Mouse (Mus musculus): Measurements from ENCODE around the gene Eno2. TPM values are rescaled to one million over a fixed set of nuclear protein-coding genes. Genes with fewer than 3 reads are reported as not detected.
A peak's percentile ranks its signal among the peaks of the same experiment; 100 is the strongest.
"Not testable (repeated sequence)": the region's sequence is repeated elsewhere in the genome, so short reads cannot be mapped to it uniquely, and the experiment has no call there.

Eno2 gene
- polyA plus RNA-seq, 1 experiment from 2014 or later = 3.5 TPM

GRCm38 (mm10) chr6:124807366-124807765 is 37.9 kb upstream of the Eno2 start:
- H3K9me3 ChIP-seq (ENCODE audit: control insufficient read depth, low read length) = no peaks in the 10 kb centered on the region
- ATAC-seq (ENCODE audit: low read depth) = no peak
- peaks cover 25% of the 10 kb centered on the region for H3K4me1 ChIP-seq (replicated peaks; ENCODE audit: control insufficient read depth, insufficient read depth, low read length)
- peaks cover 12% of the 10 kb centered on the region for H3K36me3 ChIP-seq (ENCODE audit: control insufficient read depth, insufficient read depth, low read length)
- no peak overlapping the region for H3K4me3 ChIP-seq (ENCODE audit: low read length)
- no peak overlapping the region for H3K4me2 ChIP-seq (ENCODE audit: low read depth, low read length)
- no peak overlapping the region for H3K27ac ChIP-seq (ENCODE audit: low read length)
- no peak overlapping the region for H3K9ac ChIP-seq (ENCODE audit: low read length)
- H3K27me3 ChIP-seq (ENCODE audit: control insufficient read depth, insufficient read depth, low read depth, low read length) = no peaks in the 10 kb centered on the region
- 83% methylated on average over 4 of the region's 4 CpGs for WGBS

GRCm38 (mm10) chr6:124806446-124807140 is 37.1 kb upstream of the Eno2 start:
- Histone ChIP-seq H3K27ac (ENCODE audit: low read length) (peak overlapping the region; percentile 92), H3K4me1 (replicated peaks; ENCODE audit: control insufficient read depth, insufficient read depth, low read length) (peaks cover 19% of the 10 kb centered on the region), H3K4me2 (ENCODE audit: low read depth, low read length) (peak overlapping the region; percentile 72), H3K36me3 (ENCODE audit: control insufficient read depth, insufficient read depth, low read length) (peaks cover 7% of the 10 kb centered on the region), H3K9ac (ENCODE audit: low read length) (peak overlapping the region; percentile 30; the same call in 1 of the 2 replicates), H3K27me3 (ENCODE audit: control insufficient read depth, insufficient read depth, low read depth, low read length) (no peaks in the 10 kb centered on the region), H3K4me3 (ENCODE audit: low read length) (peak overlapping the region; percentile 60), H3K9me3 (ENCODE audit: control insufficient read depth, low read length) (no peaks in the 10 kb centered on the region)
- no peak for ATAC-seq (ENCODE audit: low read depth)
- WGBS = 78% methylated on average over 7 of the region's 7 CpGs

- H3K4me3 ChIP-seq (ENCODE audit: low read length) = peak overlapping the region; percentile 60
- peaks cover 4% of the 10 kb centered on the region; the same call in 1 of the 2 replicates for H3K36me3 ChIP-seq (ENCODE audit: control insufficient read depth, insufficient read depth, low read length)
- H3K4me1 ChIP-seq (replicated peaks; ENCODE audit: control insufficient read depth, insufficient read depth, low read length) = peaks cover 19% of the 10 kb centered on the region
- H3K9ac ChIP-seq (ENCODE audit: low read length) = peak overlapping the region; percentile 69
- peak; percentile 82 for ATAC-seq (ENCODE audit: low read depth)
- peak overlapping the region; percentile 72 for H3K4me2 ChIP-seq (ENCODE audit: low read depth, low read length)
- no peaks in the 10 kb centered on the region for H3K9me3 ChIP-seq (ENCODE audit: control insufficient read depth, low read length)
- peak overlapping the region; percentile 92 for H3K27ac ChIP-seq (ENCODE audit: low read length)
- WGBS = 2% methylated on average over 34 of the region's 34 CpGs
- no peaks in the 10 kb centered on the region for H3K27me3 ChIP-seq (ENCODE audit: control insufficient read depth, insufficient read depth, low read depth, low read length)
Measured at GRCm38 (mm10) chr6:124805341-124806321, 36.2 kb upstream of the Eno2 start.

- H3K36me3 ChIP-seq (ENCODE audit: control insufficient read depth, insufficient read depth, low read length) = no peaks in the 10 kb centered on the region
- H3K4me3 ChIP-seq (ENCODE audit: low read length) = no peak overlapping the region
- H3K27me3 ChIP-seq (ENCODE audit: control insufficient read depth, insufficient read depth, low read depth, low read length) = no peaks in the 10 kb centered on the region
- no peaks in the 10 kb centered on the region for H3K9me3 ChIP-seq (ENCODE audit: control insufficient read depth, low read length)
- H3K4me1 ChIP-seq (replicated peaks; ENCODE audit: control insufficient read depth, insufficient read depth, low read length) = peaks cover 11% of the 10 kb centered on the region
- H3K4me2 ChIP-seq (ENCODE audit: low read depth, low read length) = no peak overlapping the region
- no peak overlapping the region for H3K9ac ChIP-seq (ENCODE audit: low read length)
- 85% methylated on average over 3 of the region's 3 CpGs for WGBS
- no peak overlapping the region for H3K27ac ChIP-seq (ENCODE audit: low read length)
- ATAC-seq (ENCODE audit: low read depth) = no peak
Measured at GRCm38 (mm10) chr6:124804341-124804740, 34.9 kb upstream of the Eno2 start.

- H3K27me3 ChIP-seq (ENCODE audit: control insufficient read depth, insufficient read depth, low read depth, low read length); H3K4me3 ChIP-seq (ENCODE audit: low read length); H3K36me3 ChIP-seq (ENCODE audit: control insufficient read depth, insufficient read depth, low read length); H3K9ac ChIP-seq (ENCODE audit: low read length); H3K9me3 ChIP-seq (ENCODE audit: control insufficient read depth, low read length); H3K27ac ChIP-seq (ENCODE audit: low read length); ATAC-seq (ENCODE audit: low read depth); H3K4me2 ChIP-seq (ENCODE audit: low read depth, low read length): not testable (repeated sequence)
- H3K4me1 ChIP-seq (replicated peaks; ENCODE audit: control insufficient read depth, insufficient read depth, low read length) = peaks cover 11% of the 10 kb centered on the region
- 94% methylated on average over 4 of the region's 4 CpGs for WGBS
Measured at GRCm38 (mm10) chr6:124803691-124804090, 34.2 kb upstream of the Eno2 start.

- peaks cover 8% of the 10 kb centered on the region for H3K4me1 ChIP-seq (replicated peaks; ENCODE audit: control insufficient read depth, insufficient read depth, low read length)
- no peak overlapping the region for H3K4me2 ChIP-seq (ENCODE audit: low read depth, low read length)
- no peaks in the 10 kb centered on the region for H3K27me3 ChIP-seq (ENCODE audit: control insufficient read depth, insufficient read depth, low read depth, low read length)
- 74% methylated on average over 3 of the region's 3 CpGs for WGBS
- no peak for ATAC-seq (ENCODE audit: low read depth)
- H3K27ac ChIP-seq (ENCODE audit: low read length) = no peak overlapping the region
- no peaks in the 10 kb centered on the region for H3K36me3 ChIP-seq (ENCODE audit: control insufficient read depth, insufficient read depth, low read length)
- no peak overlapping the region for H3K9ac ChIP-seq (ENCODE audit: low read length)
- no peak overlapping the region for H3K4me3 ChIP-seq (ENCODE audit: low read length)
- no peaks in the 10 kb centered on the region for H3K9me3 ChIP-seq (ENCODE audit: control insufficient read depth, low read length)
Measured at GRCm38 (mm10) chr6:124803061-124803460, 33.6 kb upstream of the Eno2 start.

GRCm38 (mm10) chr6:124802400-124802799 is 32.9 kb upstream of the Eno2 start:
- H3K4me2 ChIP-seq (ENCODE audit: low read depth, low read length) = peak overlapping the region; percentile 27
- H3K27ac ChIP-seq (ENCODE audit: low read length); H3K9ac ChIP-seq (ENCODE audit: low read length); H3K27me3 ChIP-seq (ENCODE audit: control insufficient read depth, insufficient read depth, low read depth, low read length); ATAC-seq (ENCODE audit: low read depth); H3K9me3 ChIP-seq (ENCODE audit: control insufficient read depth, low read length); H3K36me3 ChIP-seq (ENCODE audit: control insufficient read depth, insufficient read depth, low read length); H3K4me1 ChIP-seq (replicated peaks; ENCODE audit: control insufficient read depth, insufficient read depth, low read length): not testable (repeated sequence)
- H3K4me3 ChIP-seq (ENCODE audit: low read length) = peak overlapping the region; percentile 6; the same call in 1 of the 2 replicates
- 18% methylated on average over 5 of the region's 9 CpGs for WGBS

GRCm38 (mm10) chr6:124796200-124796599 is 26.7 kb upstream of the Eno2 start:
- Histone ChIP-seq H3K4me1 (replicated peaks; ENCODE audit: control insufficient read depth, insufficient read depth, low read length) (no peaks in the 10 kb centered on the region), H3K9me3 (ENCODE audit: control insufficient read depth, low read length) (no peaks in the 10 kb centered on the region), H3K27me3 (ENCODE audit: control insufficient read depth, insufficient read depth, low read depth, low read length) (no peaks in the 10 kb centered on the region), H3K4me3 (ENCODE audit: low read length) (no peak overlapping the region), H3K4me2 (ENCODE audit: low read depth, low read length) (no peak overlapping the region), H3K27ac (ENCODE audit: low read length) (no peak overlapping the region), H3K36me3 (ENCODE audit: control insufficient read depth, insufficient read depth, low read length) (no peaks in the 10 kb centered on the region), H3K9ac (ENCODE audit: low read length) (no peak overlapping the region)
- 83% methylated on average over 2 of the region's 2 CpGs for WGBS
- no peak for ATAC-seq (ENCODE audit: low read depth)

GRCm38 (mm10) chr6:124795781-124796180 is 26.3 kb upstream of the Eno2 start:
- Histone ChIP-seq H3K27me3 (ENCODE audit: control insufficient read depth, insufficient read depth, low read depth, low read length) (no peaks in the 10 kb centered on the region), H3K9me3 (ENCODE audit: control insufficient read depth, low read length) (no peaks in the 10 kb centered on the region), H3K4me1 (replicated peaks; ENCODE audit: control insufficient read depth, insufficient read depth, low read length) (no peaks in the 10 kb centered on the region), H3K27ac (ENCODE audit: low read length) (no peak overlapping the region), H3K4me3 (ENCODE audit: low read length) (no peak overlapping the region), H3K9ac (ENCODE audit: low read length) (no peak overlapping the region), H3K36me3 (ENCODE audit: control insufficient read depth, insufficient read depth, low read length) (no peaks in the 10 kb centered on the region), H3K4me2 (ENCODE audit: low read depth, low read length) (no peak overlapping the region)
- WGBS = 76% methylated on average over 4 of the region's 4 CpGs
- ATAC-seq (ENCODE audit: low read depth) = no peak
